Mouse (Mus musculus): ENCODE results near the gene Irf3. TPM values are rescaled to one million over a fixed set of nuclear protein-coding genes. Genes with fewer than 3 reads are reported as not detected.

Irf3 gene
- polyA plus RNA-seq, 1 experiment, result 56.1 TPM

DNA sequence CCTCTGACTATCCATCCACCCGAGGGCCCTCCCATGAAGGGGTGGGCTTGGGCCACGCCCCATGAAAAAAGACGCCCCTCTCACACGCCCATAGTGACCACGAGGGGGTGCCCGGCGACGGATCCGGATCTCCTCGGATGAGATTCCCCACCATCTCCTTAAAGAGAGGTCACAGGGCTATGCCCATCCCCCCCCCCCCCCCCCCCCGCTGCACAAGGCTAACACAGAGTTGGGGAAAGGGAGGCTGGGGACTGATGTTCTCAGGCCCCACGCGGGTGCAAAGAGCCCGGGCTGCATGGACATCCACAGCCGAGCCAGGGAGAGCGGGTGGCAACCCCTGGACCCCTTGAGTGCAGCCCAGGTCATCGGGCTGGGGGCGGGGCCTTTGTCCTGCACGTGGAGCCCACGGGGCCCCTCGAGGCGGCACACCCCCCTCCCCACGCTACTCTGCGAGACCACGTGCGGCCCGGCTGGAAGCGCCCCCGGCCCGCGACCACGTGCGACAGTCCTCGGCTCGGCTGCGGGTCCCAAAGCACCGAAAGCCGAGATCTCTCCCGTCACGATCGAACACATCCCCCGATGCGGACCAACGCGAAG lies 11.8 kb upstream of the Irf3 start:
- Histone ChIP-seq H3K4me3 (ENCODE audit: low read depth, low read length) (peak overlapping the region; percentile 83), H3K36me3 (ENCODE audit: control insufficient read depth, insufficient read depth, low read length, poor library complexity, severe bottlenecking) (peaks cover 19% of the 10 kb centered on the region), H3K9ac (ENCODE audit: low read depth, poor library complexity, severe bottlenecking) (peak overlapping the region; percentile 99), H3K9me3 (replicated peaks; ENCODE audit: control insufficient read depth, insufficient read depth, low read length, poor library complexity, severe bottlenecking) (no peaks in the 10 kb centered on the region), H3K4me1 (ENCODE audit: control insufficient read depth, insufficient read depth, low read length) (peaks cover 6% of the 10 kb centered on the region), H3K27me3 (ENCODE audit: control insufficient read depth, insufficient read depth, low read length, poor library complexity, severe bottlenecking) (no peaks in the 10 kb centered on the region), H3K27ac (ENCODE audit: insufficient read depth, low read length) (peak overlapping the region; percentile 65)
- peak; percentile 23 for TF ChIP-seq CTCF (IDR thresholded peaks at IDR 0.05; ENCODE audit: low read depth, low read length)
- TF ChIP-seq EP300 (IDR thresholded peaks at IDR 0.05; ENCODE audit: insufficient read depth, low read depth, low read length), result no peak

DNA sequence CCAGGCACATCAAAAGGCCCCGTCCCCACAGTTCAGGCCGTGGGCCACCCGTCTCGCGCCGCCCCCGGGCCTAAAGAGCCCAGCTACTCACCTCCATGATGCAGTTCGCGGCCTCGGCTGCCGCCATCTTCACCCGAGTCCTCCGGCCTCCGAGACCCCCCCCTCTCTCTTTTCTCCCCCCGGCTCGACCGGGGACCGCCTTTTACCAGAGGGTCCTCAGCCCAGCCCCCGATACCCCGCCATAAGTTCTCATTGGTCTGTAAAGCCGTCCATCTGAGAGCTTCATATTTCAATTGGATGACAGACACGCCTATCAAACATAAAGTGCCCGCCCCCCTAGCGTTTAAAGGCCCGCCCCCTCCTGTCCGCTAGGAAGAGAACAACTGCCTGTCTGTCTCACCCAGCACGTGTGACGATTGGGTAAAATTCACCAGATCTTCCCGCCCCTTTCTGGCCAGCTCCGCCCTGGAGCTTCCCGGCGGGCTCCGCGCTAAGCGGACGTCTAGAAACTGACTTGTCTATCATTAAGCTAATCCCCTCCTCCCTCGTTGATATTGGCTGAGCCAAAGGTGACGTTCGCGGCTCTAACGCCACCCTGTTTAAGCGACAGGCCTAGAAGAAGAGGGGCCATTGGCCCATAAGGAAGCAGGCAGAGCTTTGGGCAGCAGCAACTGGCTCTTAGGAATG lies 11.1 kb upstream of the Irf3 start, which contains the start of gene Prmt1:
TSS of gene Prmt1 (minus strand) at position 377 of the 687 bp plus-strand sequence.
- peaks cover 17% of the 10 kb centered on the region for H3K36me3 ChIP-seq (ENCODE audit: control insufficient read depth, insufficient read depth, low read length, poor library complexity, severe bottlenecking)
- H3K27me3 ChIP-seq (ENCODE audit: control insufficient read depth, insufficient read depth, low read length, poor library complexity, severe bottlenecking), result no peaks in the 10 kb centered on the region
- H3K27ac ChIP-seq (ENCODE audit: insufficient read depth, low read length), result peak within 1 kb of the TSS; percentile 65
- H3K9ac ChIP-seq (ENCODE audit: low read depth, poor library complexity, severe bottlenecking), result peak within 1 kb of the TSS; percentile 99
- H3K4me3 ChIP-seq (ENCODE audit: low read depth, low read length), result peak within 1 kb of the TSS; percentile 95
- TF ChIP-seq EP300 (IDR thresholded peaks at IDR 0.05; ENCODE audit: insufficient read depth, low read depth, low read length) (0 out of 2 replicates have a peak, but pooled peaks have one; percentile 5), POLR2A (IDR thresholded peaks at IDR 0.05; ENCODE audit: insufficient read depth, low read length) (no peak), CTCF (IDR thresholded peaks at IDR 0.05; ENCODE audit: low read depth, low read length) (no peak)
- peaks cover 6% of the 10 kb centered on the region for H3K4me1 ChIP-seq (ENCODE audit: control insufficient read depth, insufficient read depth, low read length)
- H3K9me3 ChIP-seq (replicated peaks; ENCODE audit: control insufficient read depth, insufficient read depth, low read length, poor library complexity, severe bottlenecking), result no peaks in the 10 kb centered on the region

DNA sequence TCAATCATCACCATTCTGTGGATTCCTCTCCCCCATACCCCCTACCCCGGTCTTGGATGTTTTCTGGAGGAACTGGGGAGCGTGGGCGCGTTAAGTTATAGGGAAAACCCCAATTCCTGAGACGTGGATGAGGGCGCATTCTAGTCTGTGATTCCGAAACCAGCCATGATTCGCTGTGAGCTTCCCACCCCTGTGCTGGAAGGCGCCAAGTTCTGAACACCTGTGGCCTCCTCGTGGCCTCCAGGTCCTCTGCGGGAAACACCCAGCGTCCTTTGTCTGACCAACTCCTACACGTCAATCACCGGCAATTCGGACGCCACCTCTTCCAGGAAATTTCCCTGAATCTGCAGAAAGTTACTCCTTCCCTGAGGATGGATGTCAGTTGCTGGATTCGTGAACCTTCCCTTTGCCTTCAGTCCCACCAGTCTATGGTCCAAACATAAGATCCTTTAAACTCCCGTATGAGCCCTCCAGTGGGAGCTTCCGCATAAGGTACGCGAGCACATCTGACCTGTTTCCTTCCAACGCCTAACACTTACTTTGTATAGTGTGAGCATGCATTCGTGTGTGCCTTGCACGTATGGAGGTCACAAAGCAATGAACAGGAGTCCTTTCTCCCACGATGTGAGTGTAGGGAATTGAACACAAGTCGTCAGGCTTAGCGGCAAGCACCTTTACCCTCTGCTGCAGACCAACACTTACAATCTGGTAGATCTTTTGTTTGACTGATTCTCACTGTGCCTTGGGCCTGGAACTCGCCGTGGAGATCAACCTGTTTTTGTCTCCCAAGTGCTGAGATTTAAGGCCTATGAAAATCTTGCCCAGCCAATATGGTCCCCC lies 10.3 kb upstream of the Irf3 start:
- no peaks in the 10 kb centered on the region for H3K9me3 ChIP-seq (replicated peaks; ENCODE audit: control insufficient read depth, insufficient read depth, low read length, poor library complexity, severe bottlenecking)
- no peaks in the 10 kb centered on the region for H3K27me3 ChIP-seq (ENCODE audit: control insufficient read depth, insufficient read depth, low read length, poor library complexity, severe bottlenecking)
- TF ChIP-seq CTCF (IDR thresholded peaks at IDR 0.05; ENCODE audit: low read depth, low read length), result no peak
- TF ChIP-seq EP300 (IDR thresholded peaks at IDR 0.05; ENCODE audit: insufficient read depth, low read depth, low read length), result no peak
- no peak for TF ChIP-seq POLR2A (IDR thresholded peaks at IDR 0.05; ENCODE audit: insufficient read depth, low read length)
- peak overlapping the region; percentile 71 for H3K9ac ChIP-seq (ENCODE audit: low read depth, poor library complexity, severe bottlenecking)
- peak overlapping the region; percentile 95 for H3K4me3 ChIP-seq (ENCODE audit: low read depth, low read length)
- peaks cover 9% of the 10 kb centered on the region for H3K36me3 ChIP-seq (ENCODE audit: control insufficient read depth, insufficient read depth, low read length, poor library complexity, severe bottlenecking)
- H3K4me1 ChIP-seq (ENCODE audit: control insufficient read depth, insufficient read depth, low read length), result peaks cover 6% of the 10 kb centered on the region
- H3K27ac ChIP-seq (ENCODE audit: insufficient read depth, low read length), result peak overlapping the region; percentile 35

DNA sequence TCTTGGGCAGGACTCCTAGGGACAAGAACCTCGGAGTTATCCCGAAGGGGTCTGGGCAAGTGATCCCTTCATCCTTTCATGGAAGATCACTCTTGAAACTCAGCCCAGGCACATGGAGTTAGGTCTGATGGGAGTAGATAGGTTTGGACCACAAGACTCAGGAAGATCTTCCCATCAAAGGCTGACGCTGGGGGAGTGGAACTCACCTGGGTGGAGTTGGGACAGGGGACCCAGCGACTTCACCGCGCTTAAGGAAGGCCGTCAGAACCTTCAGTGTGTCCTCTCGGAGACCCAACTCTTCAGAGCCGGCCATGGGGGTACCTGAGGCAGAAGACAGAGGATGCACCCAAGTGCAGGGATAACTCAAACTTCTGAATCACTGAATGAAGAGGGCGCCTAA lies 776 bp upstream of the Irf3 start:
- Histone ChIP-seq H3K36me3 (ENCODE audit: control insufficient read depth, insufficient read depth, low read length, poor library complexity, severe bottlenecking) (peaks cover 10% of the 10 kb centered on the region), H3K27me3 (ENCODE audit: control insufficient read depth, insufficient read depth, low read length, poor library complexity, severe bottlenecking) (no peaks in the 10 kb centered on the region), H3K9ac (ENCODE audit: low read depth, poor library complexity, severe bottlenecking) (peak overlapping the region; percentile 57), H3K9me3 (replicated peaks; ENCODE audit: control insufficient read depth, insufficient read depth, low read length, poor library complexity, severe bottlenecking) (no peaks in the 10 kb centered on the region), H3K4me1 (ENCODE audit: control insufficient read depth, insufficient read depth, low read length) (no peaks in the 10 kb centered on the region), H3K4me3 (ENCODE audit: low read depth, low read length) (peak overlapping the region; percentile 82), H3K27ac (ENCODE audit: insufficient read depth, low read length) (0 out of 2 replicates have a peak overlapping the region, but pooled peaks have one; percentile 10)
- TF ChIP-seq CTCF (IDR thresholded peaks at IDR 0.05; ENCODE audit: low read depth, low read length) (no peak), EP300 (IDR thresholded peaks at IDR 0.05; ENCODE audit: insufficient read depth, low read depth, low read length) (no peak), POLR2A (IDR thresholded peaks at IDR 0.05; ENCODE audit: insufficient read depth, low read length) (no peak)

DNA sequence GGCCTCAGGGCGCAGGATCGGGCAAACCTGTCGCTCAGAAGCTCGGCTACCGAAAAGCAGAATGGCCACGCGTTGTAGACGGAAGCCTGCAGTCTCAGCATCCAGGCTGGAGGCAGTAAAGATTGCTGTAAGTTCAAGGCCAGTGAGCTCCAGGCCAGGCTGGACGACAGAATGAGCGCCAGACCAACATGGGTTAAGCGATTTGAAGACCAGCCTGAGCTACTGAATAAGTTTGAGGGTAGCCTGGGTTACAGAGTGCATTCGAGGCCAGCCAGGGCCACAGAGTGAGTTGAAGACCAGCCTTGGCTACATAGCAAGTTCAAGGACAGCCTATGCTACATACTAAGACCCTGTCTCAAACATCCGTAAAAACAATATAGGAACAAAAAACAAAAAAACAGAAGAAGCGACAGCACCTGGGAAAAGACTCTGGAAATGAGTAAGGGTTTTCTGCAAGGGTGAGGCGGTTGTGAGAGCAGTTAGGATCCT lies 536 bp downstream of the Irf3 start:
- no peak for TF ChIP-seq CTCF (IDR thresholded peaks at IDR 0.05; ENCODE audit: low read depth, low read length)
- TF ChIP-seq POLR2A (IDR thresholded peaks at IDR 0.05; ENCODE audit: insufficient read depth, low read length), result no peak
- no peak for TF ChIP-seq EP300 (IDR thresholded peaks at IDR 0.05; ENCODE audit: insufficient read depth, low read depth, low read length)
- H3K4me1 ChIP-seq (ENCODE audit: control insufficient read depth, insufficient read depth, low read length), result no peaks in the 10 kb centered on the region

More for the DNA sequence above, 536 bp downstream of the Irf3 start:
- H3K36me3 ChIP-seq (ENCODE audit: control insufficient read depth, insufficient read depth, low read length, poor library complexity, severe bottlenecking), result peaks cover 16% of the 10 kb centered on the region
- H3K27me3 ChIP-seq (ENCODE audit: control insufficient read depth, insufficient read depth, low read length, poor library complexity, severe bottlenecking), result no peaks in the 10 kb centered on the region
- H3K9ac ChIP-seq (ENCODE audit: low read depth, poor library complexity, severe bottlenecking), result peak overlapping the region; percentile 57
- H3K4me3 ChIP-seq (ENCODE audit: low read depth, low read length), result peak overlapping the region; percentile 92
- peak overlapping the region; percentile 27; the same call in 1 of the 2 replicates for H3K27ac ChIP-seq (ENCODE audit: insufficient read depth, low read length)
- no peaks in the 10 kb centered on the region for H3K9me3 ChIP-seq (replicated peaks; ENCODE audit: control insufficient read depth, insufficient read depth, low read length, poor library complexity, severe bottlenecking)
